Mouse (Mus musculus) C2C12 (cell line): ENCODE results near the gene Epha7.

Experiments
- CEBPB ChIP-seq: IDR thresholded peaks from one replicate; pipeline ENCODE4 v1.6.1; 2011; ENCODE audit warnings: low read depth, mild to moderate bottlenecking, control low read depth, moderate library complexity
- CTCF ChIP-seq: IDR thresholded peaks from one replicate; pipeline ENCODE4 v1.5.1; 2011; ENCODE audit not compliant: control insufficient read depth, insufficient read depth, insufficient read length
- FOSL1 ChIP-seq: IDR thresholded peaks from one replicate; pipeline ENCODE4 v1.8.0; 2011; ENCODE audit warnings: mild to moderate bottlenecking, low read length; ENCODE audit not compliant: poor library complexity, insufficient read depth, severe bottlenecking
- MAX ChIP-seq: IDR thresholded peaks from one replicate; pipeline ENCODE4 v1.6.1; 2011; ENCODE audit warnings: mild to moderate bottlenecking, control low read depth
- MYOD1 ChIP-seq: IDR thresholded peaks from one replicate; pipeline ENCODE4 v1.6.1; 2011; ENCODE audit warnings: low read depth; ENCODE audit not compliant: control insufficient read depth, insufficient read length
- MYOG ChIP-seq: IDR thresholded peaks from one replicate; pipeline ENCODE4 v1.6.1; 2011; ENCODE audit not compliant: control insufficient read depth, insufficient read length; ENCODE audit errors: extremely low read depth
- USF1 ChIP-seq: IDR thresholded peaks from one replicate; pipeline ENCODE4 v1.6.1; 2011; ENCODE audit warnings: low read depth, mild to moderate bottlenecking, control low read depth, moderate library complexity

DNA sequence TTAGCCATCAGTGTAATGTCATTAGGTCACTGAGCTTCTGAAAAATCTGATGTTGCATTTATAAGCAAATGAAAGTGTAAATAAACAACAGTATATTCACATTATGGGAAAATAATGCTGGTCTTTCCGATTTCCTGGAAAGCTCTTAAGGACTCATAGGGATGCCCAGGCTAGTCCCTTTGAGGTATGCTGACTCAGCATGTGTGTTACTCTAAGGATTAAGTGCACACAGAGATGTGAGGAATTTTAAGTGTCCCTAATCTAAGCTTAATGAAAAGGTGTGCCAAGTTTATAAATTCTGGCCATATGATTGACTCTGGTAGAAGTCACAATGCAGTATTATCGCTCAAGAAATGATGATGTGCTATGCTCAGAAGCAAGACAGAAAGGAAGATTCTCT lies 127.8 kb downstream of the Epha7 start:
- TF ChIP-seq MYOD1: no peak
- no peak for TF ChIP-seq MAX
- no peak for TF ChIP-seq CTCF
- TF ChIP-seq USF1: no peak
- TF ChIP-seq MYOG: no peak
- TF ChIP-seq CEBPB: no peak
- no peak for TF ChIP-seq FOSL1
